Mouse (Mus musculus) neural tube, embryonic 12.5 days (tissue): ENCODE measurements at regions not wholly inside any gene's neighbourhood (a gene's known extent, or its start where the extent isn't known, plus 50 kb on each side); places are given as distances from the start of the nearest gene placed in this dataset.
A peak's percentile ranks its signal among the peaks of the same experiment; 100 is the strongest.

ENCODE experiments used
- ATAC-seq: fragments of 200-750 bp; cut with Nextera tagmentation; 2 replicates; pipeline ENCODE4 v1.8.0; 2017; ENCODE audit warnings: low read depth, mild to moderate bottlenecking, moderate TSS enrichment, moderate library complexity; ENCODE audit not compliant: low FRiP score
- H3K27ac ChIP-seq: fragments of 300-500 bp; sonication (generic); 2 replicates; pipeline ENCODE4 v1.5.1; 2016
- H3K27me3 ChIP-seq: fragments of 300-500 bp; sonication (generic); replicated peaks from 2 replicates; pipeline ENCODE4 v1.6.1; 2016; ENCODE audit warnings: mild to moderate bottlenecking
- H3K36me3 ChIP-seq: fragments of 300-500 bp; sonication (generic); 2 replicates; pipeline ENCODE4 v1.6.1; 2016; ENCODE audit warnings: mild to moderate bottlenecking
- H3K4me1 ChIP-seq: fragments of 300-500 bp; sonication (generic); 2 replicates; pipeline ENCODE4 v1.6.1; 2016
- H3K4me2 ChIP-seq: fragments of 300-500 bp; sonication (generic); replicated peaks from 2 replicates; pipeline ENCODE4 v1.6.1; 2016; ENCODE audit warnings: mild to moderate bottlenecking
- H3K4me3 ChIP-seq: fragments of 300-500 bp; sonication (generic); 2 replicates; pipeline ENCODE4 v1.5.1; 2016
- H3K9ac ChIP-seq: fragments of 300-500 bp; sonication (generic); 2 replicates; pipeline ENCODE4 v1.6.1; 2016; ENCODE audit warnings: mild to moderate bottlenecking
- H3K9me3 ChIP-seq: fragments of 300-500 bp; sonication (generic); 2 replicates; pipeline ENCODE4 v1.6.1; 2016; ENCODE audit warnings: mild to moderate bottlenecking
- WGBS: fragments of 180-500 bp; shearing (Covaris S2); methylation state at CpG from one replicate; pipeline ENCODE4 v1.1.7; 2016; 5-methylcytosine and 5-hydroxymethylcytosine counted together

DNA sequence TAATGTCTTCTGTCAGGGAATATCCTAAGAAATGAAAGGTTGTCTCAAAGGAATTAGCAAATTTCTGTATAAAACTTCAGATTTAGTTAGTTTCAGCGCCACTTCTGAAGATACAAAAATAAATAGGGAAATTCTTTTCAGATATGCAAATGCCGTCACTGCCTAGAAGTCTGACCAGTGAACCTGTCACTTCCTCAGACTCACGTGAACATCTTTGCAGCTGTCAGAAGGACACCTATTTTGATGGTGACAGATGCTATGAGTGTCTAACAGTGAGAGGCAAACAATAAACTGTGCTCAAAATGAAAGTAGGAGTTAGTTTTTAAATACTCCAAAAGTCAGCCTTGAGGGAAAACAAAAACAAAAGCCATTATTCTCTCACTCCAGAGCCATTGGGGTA, 57.5 kb upstream of the Igf1r start:
- Histone ChIP-seq H3K36me3 (no peaks in the 10 kb centered on the region), H3K4me2 (no peak overlapping the region), H3K9ac (no peak overlapping the region), H3K27me3 (no peaks in the 10 kb centered on the region), H3K9me3 (no peaks in the 10 kb centered on the region), H3K4me3 (no peak overlapping the region), H3K4me1 (no peaks in the 10 kb centered on the region), H3K27ac (no peak overlapping the region)
- ATAC-seq: no peak
- 90% methylated on average over 3 of the region's 3 CpGs for WGBS

- Histone ChIP-seq H3K27me3 (no peaks in the 10 kb centered on the region), H3K27ac (no peak overlapping the region), H3K4me1 (no peaks in the 10 kb centered on the region), H3K9ac (no peak overlapping the region), H3K4me3 (no peak overlapping the region), H3K36me3 (no peaks in the 10 kb centered on the region), H3K4me2 (no peak overlapping the region), H3K9me3 (no peaks in the 10 kb centered on the region)
- 66% methylated on average over 3 of the region's 3 CpGs for WGBS
- ATAC-seq: no peak
These were observed 59.7 kb upstream of the Igf1r start for GRCm38 (mm10) chr7:67892917-67893316.

GRCm38 (mm10) chr7:67883040-67883439, 69.6 kb upstream of the Igf1r start:
- Histone ChIP-seq H3K4me1 (peaks cover 3% of the 10 kb centered on the region; the same call in 1 of the 2 replicates), H3K4me3 (no peak overlapping the region), H3K27me3 (no peaks in the 10 kb centered on the region), H3K27ac (no peak overlapping the region), H3K9me3 (no peaks in the 10 kb centered on the region), H3K9ac (no peak overlapping the region), H3K4me2 (no peak overlapping the region), H3K36me3 (no peaks in the 10 kb centered on the region)
- no peak for ATAC-seq
- WGBS: 86% methylated on average over 6 of the region's 6 CpGs

- WGBS: 77% methylated on average over 8 of the region's 8 CpGs
- H3K9me3 ChIP-seq: no peaks in the 10 kb centered on the region
- H3K4me2 ChIP-seq: no peak overlapping the region
- no peak for ATAC-seq
- no peak overlapping the region for H3K4me3 ChIP-seq
- H3K4me1 ChIP-seq: peaks cover 3% of the 10 kb centered on the region; the same call in 1 of the 2 replicates
- H3K27me3 ChIP-seq: no peaks in the 10 kb centered on the region
- H3K27ac ChIP-seq: no peak overlapping the region
- H3K36me3 ChIP-seq: no peaks in the 10 kb centered on the region
- no peak overlapping the region for H3K9ac ChIP-seq
These were observed 70.0 kb upstream of the Igf1r start for GRCm38 (mm10) chr7:67882606-67883005.

GRCm38 (mm10) chr7:67878226-67878625, 74.4 kb upstream of the Igf1r start:
- Histone ChIP-seq H3K27me3 (no peaks in the 10 kb centered on the region), H3K4me1 (no peaks in the 10 kb centered on the region), H3K4me2 (no peak overlapping the region), H3K9me3 (no peaks in the 10 kb centered on the region), H3K4me3 (no peak overlapping the region), H3K9ac (no peak overlapping the region), H3K36me3 (no peaks in the 10 kb centered on the region), H3K27ac (no peak overlapping the region)
- no peak for ATAC-seq
- 60% methylated on average over 1 of the region's 1 CpGs for WGBS

DNA sequence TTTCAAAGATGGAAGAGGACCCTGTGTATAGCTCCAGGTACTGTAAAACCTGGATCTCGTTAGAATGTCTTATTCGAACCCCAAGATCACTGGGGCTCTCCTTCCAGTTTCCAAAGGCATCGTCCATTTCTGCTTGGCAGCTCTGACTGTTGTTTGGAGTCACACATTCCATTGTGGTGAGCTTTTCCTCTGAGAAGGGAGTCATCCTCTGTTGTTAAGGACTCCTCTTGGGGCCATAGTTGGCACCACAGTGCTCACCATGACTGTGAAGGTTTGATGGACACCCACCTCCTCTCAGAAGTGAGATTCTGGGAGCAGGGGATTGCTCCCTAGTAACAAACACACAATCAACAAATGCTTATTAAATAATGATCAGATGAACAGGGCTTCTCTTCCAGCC, 75.0 kb upstream of the Igf1r start:
- no peak overlapping the region for H3K9ac ChIP-seq
- WGBS: 91% methylated on average over 3 of the region's 3 CpGs
- H3K4me2 ChIP-seq: no peak overlapping the region
- no peak for ATAC-seq
- H3K9me3 ChIP-seq: no peaks in the 10 kb centered on the region
- H3K27me3 ChIP-seq: no peaks in the 10 kb centered on the region
- H3K4me3 ChIP-seq: no peak overlapping the region
- H3K36me3 ChIP-seq: no peaks in the 10 kb centered on the region
- no peak overlapping the region for H3K27ac ChIP-seq
- no peaks in the 10 kb centered on the region for H3K4me1 ChIP-seq

DNA sequence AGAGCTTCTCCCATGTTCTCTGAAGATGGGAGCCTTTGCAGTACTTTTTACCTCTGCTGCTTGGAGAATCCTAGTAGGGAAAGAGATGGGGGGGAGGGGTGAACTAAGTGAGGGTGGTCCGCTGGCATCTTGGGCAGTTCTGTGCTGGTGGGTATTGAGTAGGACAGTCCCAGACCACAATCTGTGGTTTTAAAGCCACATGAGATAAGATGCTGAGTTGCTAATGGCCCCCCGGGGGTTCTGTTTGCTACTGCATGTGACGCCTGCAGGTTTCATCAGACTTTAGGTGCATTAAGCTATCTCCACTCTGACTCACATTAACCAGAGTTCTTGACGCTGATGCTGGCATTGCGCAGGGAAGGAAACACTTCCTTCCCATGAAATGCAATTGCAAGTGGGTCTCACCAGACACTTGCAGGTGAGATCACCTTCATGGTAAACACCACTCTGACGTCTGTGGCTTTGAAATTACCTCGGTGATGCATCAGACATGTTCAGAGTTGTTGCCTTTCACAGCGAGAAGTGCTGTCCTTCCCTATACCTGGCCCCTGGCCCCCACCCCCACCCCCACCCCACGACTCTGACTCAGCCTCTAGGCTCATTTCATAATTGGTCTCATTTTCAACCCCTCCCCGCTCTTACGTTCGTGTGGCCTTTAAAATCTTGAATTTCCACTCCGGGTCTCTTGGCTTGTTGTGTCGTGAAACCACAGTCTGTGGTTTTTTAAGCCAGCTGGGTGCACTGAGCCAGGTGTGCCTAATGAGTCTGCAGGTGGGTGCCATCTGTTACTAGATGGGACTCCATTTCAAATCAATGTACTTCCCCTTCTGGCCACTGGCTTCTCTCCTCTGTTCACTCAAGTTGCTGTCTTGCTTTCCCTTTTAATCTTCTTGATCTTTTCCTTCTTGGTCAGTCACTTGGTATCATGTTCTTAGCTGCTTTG, 94.8 kb upstream of the Synm start:
- WGBS: 79% methylated on average over 14 of the region's 14 CpGs
- H3K9me3 ChIP-seq: no peaks in the 10 kb centered on the region
- H3K4me3 ChIP-seq: no peak overlapping the region
- no peak overlapping the region for H3K4me2 ChIP-seq
- no peak overlapping the region for H3K27ac ChIP-seq
- H3K9ac ChIP-seq: no peak overlapping the region
- no peaks in the 10 kb centered on the region for H3K4me1 ChIP-seq
- H3K27me3 ChIP-seq: no peaks in the 10 kb centered on the region
- no peaks in the 10 kb centered on the region for H3K36me3 ChIP-seq
- ATAC-seq: no peak

DNA sequence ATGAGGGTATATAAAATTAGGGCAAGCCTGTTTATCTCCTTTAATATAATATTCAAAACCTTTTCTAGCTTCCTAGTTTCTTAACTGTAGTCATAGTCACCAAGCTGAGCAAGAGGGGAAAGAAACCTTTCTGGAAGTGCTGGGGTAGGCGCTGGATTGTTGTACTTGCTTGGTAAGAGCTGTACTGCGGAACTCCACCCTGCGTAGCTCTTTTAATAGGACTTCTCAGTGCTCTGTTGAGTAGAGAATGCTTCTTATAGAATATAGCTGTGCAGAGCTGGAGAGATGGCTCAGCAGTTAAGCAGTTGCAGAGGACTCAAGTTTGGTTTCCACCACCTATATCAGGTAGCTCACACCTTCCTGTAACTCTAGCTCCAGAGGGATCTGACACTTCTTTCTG, 93.3 kb upstream of the Synm start:
- Histone ChIP-seq H3K9ac (no peak overlapping the region), H3K36me3 (no peaks in the 10 kb centered on the region), H3K27ac (no peak overlapping the region), H3K4me2 (no peak overlapping the region), H3K27me3 (no peaks in the 10 kb centered on the region), H3K4me3 (no peak overlapping the region), H3K9me3 (no peaks in the 10 kb centered on the region), H3K4me1 (no peaks in the 10 kb centered on the region; the same call in 1 of the 2 replicates)
- 97% methylated on average over 3 of the region's 3 CpGs for WGBS
- no peak for ATAC-seq

DNA sequence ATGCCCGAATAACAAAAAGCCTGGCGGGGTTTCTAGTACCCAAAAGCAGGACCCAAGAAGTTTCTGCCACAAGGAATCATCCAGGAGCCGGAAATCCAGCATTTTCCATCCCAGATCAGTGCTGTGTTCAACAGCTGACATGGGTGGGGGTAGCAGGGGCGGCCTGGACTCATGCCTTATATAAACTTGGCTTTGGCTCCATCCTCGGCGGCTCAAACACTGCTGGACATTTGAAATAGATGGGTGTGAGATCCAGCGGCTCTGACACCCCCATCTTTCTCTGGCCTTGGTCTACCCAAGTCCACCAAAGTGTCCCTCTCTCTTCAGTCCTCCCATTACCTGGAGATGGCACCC, 89.9 kb upstream of the Synm start:
- Histone ChIP-seq H3K4me2 (peak overlapping the region; percentile 71), H3K27ac (no peak overlapping the region), H3K9ac (peak overlapping the region; percentile 56), H3K9me3 (no peaks in the 10 kb centered on the region), H3K4me3 (peak overlapping the region; percentile 40), H3K27me3 (0 out of 2 replicates have a peak, but pooled peaks cover 5% of the 10 kb centered on the region), H3K36me3 (no peaks in the 10 kb centered on the region), H3K4me1 (no peaks in the 10 kb centered on the region; the same call in 1 of the 2 replicates)
- WGBS: 7% methylated on average over 7 of the region's 7 CpGs
- peak; percentile 67; the same call in 1 of the 2 replicates for ATAC-seq

- 2% methylated on average over 35 of the region's 35 CpGs for WGBS
- peak overlapping the region; percentile 71 for H3K4me2 ChIP-seq
- H3K9ac ChIP-seq: peak overlapping the region; percentile 56
- H3K36me3 ChIP-seq: no peaks in the 10 kb centered on the region
- H3K4me3 ChIP-seq: peak overlapping the region; percentile 40
- 0 out of 2 replicates have a peak, but pooled peaks cover 5% of the 10 kb centered on the region for H3K27me3 ChIP-seq
- H3K9me3 ChIP-seq: no peaks in the 10 kb centered on the region
- H3K27ac ChIP-seq: no peak overlapping the region
- ATAC-seq: peak; percentile 94
- no peaks in the 10 kb centered on the region; the same call in 1 of the 2 replicates for H3K4me1 ChIP-seq
These were observed 89.3 kb upstream of the Synm start for GRCm38 (mm10) chr7:67848589-67849508.

DNA sequence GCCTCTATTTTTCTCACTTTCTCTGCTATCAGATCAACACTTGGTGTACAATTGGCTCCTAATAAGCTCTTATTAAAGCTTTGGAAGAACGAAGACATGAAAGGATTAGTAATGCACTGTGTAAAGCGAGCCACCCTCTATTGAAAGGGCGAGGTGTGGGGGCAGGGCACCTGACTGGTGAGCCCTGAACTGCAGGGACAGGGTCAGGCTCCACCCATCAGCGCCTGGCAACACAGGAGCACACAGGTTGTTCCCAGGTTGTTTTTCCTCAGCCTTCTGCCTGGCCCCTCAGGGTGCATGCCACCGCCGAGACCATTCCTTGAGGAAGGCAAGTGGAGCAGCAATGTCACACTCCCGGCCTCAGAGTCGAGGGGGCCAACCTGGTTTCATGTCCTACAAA, 87.3 kb upstream of the Synm start:
- 9% methylated on average over 8 of the region's 8 CpGs for WGBS
- Histone ChIP-seq H3K27me3 (0 out of 2 replicates have a peak, but pooled peaks cover 5% of the 10 kb centered on the region), H3K36me3 (no peaks in the 10 kb centered on the region), H3K9ac (no peak overlapping the region), H3K9me3 (no peaks in the 10 kb centered on the region), H3K4me1 (no peaks in the 10 kb centered on the region; the same call in 1 of the 2 replicates), H3K4me3 (no peak overlapping the region), H3K27ac (no peak overlapping the region), H3K4me2 (no peak overlapping the region)
- no peak for ATAC-seq

DNA sequence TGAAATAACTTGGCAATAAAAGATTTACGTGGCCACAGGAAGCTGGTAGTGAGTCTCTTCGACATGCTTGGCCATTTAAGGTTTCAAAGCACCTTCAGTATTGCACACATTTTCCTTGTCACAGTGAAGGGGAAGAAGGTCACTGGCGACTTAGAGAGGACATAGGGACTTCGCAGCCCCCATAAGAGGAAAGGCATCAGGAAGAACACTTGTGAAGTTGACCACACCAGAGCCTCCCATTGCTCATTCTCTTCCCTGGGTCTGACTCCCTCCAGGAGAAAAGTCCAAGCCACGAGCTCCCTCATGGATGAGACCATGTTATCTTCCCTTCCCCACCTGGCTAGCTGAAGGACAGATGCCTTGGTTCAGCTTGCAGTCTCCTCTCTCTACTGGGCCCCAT, 77.4 kb upstream of the Synm start:
- Histone ChIP-seq H3K27ac (no peak overlapping the region), H3K4me3 (no peak overlapping the region), H3K9me3 (no peaks in the 10 kb centered on the region), H3K27me3 (no peaks in the 10 kb centered on the region), H3K36me3 (no peaks in the 10 kb centered on the region), H3K9ac (no peak overlapping the region), H3K4me2 (no peak overlapping the region), H3K4me1 (no peaks in the 10 kb centered on the region)
- no peak for ATAC-seq
- WGBS: 91% methylated on average over 5 of the region's 5 CpGs
